Mouse (Mus musculus) hindbrain, postnatal 0 days (tissue): Measurements from ENCODE around the gene Dlg2. TPM values are rescaled to one million over a fixed set of nuclear protein-coding genes. Genes with fewer than 3 reads are reported as not detected.
"Not testable (repeated sequence)": the region's sequence is repeated elsewhere in the genome, so short reads cannot be mapped to it uniquely, and the experiment has no call there.

Source experiments
- ATAC-seq: fragments of 200-750 bp; cut with Nextera tagmentation; 2 replicates; pipeline ENCODE4 v1.8.0; 2017; ENCODE audit warnings: mild to moderate bottlenecking, moderate TSS enrichment, moderate library complexity
- DNase-seq: peaks from one replicate; pipeline ENCODE4 v3.0.0-alpha.2; 2015; ENCODE audit warnings: low spot score
- H3K27ac ChIP-seq: fragments of 300-500 bp; sonication (generic); 2 replicates; pipeline ENCODE4 v1.5.1; 2014; ENCODE audit warnings: mild to moderate bottlenecking
- H3K27me3 ChIP-seq: fragments of 300-500 bp; sonication (generic); 2 replicates; pipeline ENCODE4 v1.6.1; 2014; ENCODE audit warnings: low read length, mixed read lengths; ENCODE audit not compliant: insufficient read depth
- H3K36me3 ChIP-seq: fragments of 300-500 bp; sonication (generic); 2 replicates; pipeline ENCODE4 v1.6.1; 2014; ENCODE audit warnings: low read length, mixed read lengths; ENCODE audit not compliant: insufficient read depth
- H3K4me1 ChIP-seq: fragments of 300-500 bp; sonication (generic); 2 replicates; pipeline ENCODE4 v1.6.1; 2014; ENCODE audit warnings: antibody characterized with exemption, low read length, mixed read lengths; ENCODE audit not compliant: insufficient read depth
- H3K4me2 ChIP-seq: fragments of 300-500 bp; sonication (generic); 2 replicates; pipeline ENCODE4 v1.6.1; 2014; ENCODE audit warnings: low read depth, mild to moderate bottlenecking, low read length, moderate library complexity, mixed read lengths
- H3K4me3 ChIP-seq: fragments of 300-500 bp; sonication (generic); 2 replicates; pipeline ENCODE4 v1.5.1; 2014; ENCODE audit warnings: low read length
- H3K9ac ChIP-seq: fragments of 300-500 bp; sonication (generic); replicated peaks from 2 replicates; pipeline ENCODE4 v1.6.1; 2014; ENCODE audit warnings: mild to moderate bottlenecking, low read length, moderate library complexity, mixed read lengths
- H3K9me3 ChIP-seq: fragments of 300-500 bp; sonication (generic); 2 replicates; pipeline ENCODE4 v1.6.1; 2016; ENCODE audit warnings: low read length, mixed read lengths
- CTCF ChIP-seq: IDR thresholded peaks from 2 replicates; pipeline ENCODE4 v1.5.1; 2016; ENCODE audit warnings: antibody characterized with exemption, control low read depth, low read depth
- WGBS: fragments of 180-500 bp; shearing (Covaris S2); extraction: QIAGEN DNeasy Blood & Tissue Kit; methylation state at CpG from one replicate; pipeline ENCODE4 v1.1.7; 2014; 5-methylcytosine and 5-hydroxymethylcytosine counted together
- polyA plus RNA-seq: library from polyadenylated mRNA; unstranded; fragments of >200 nt; fragmentation: Nextera tagmentation; extraction: Ambion mirVana; gene quantifications from 2 replicates; pipeline ENCODE4 v1.2.1, GENCODE M21; 2015
- total RNA-seq: library from RNA; depleted of rRNA; stranded (reverse); fragments of >200 nt; gene quantifications from 2 replicates; pipeline ENCODE4 v1.2.3, GENCODE M21; 2014

Dlg2 gene
- total and polyA plus RNA-seq, 2 experiments from 2014 or later, result 20.4 to 113 TPM

- DNase-seq (peak; percentile 15), ATAC-seq (no peak)
- Histone ChIP-seq H3K27me3 (no peaks in the 10 kb centered on the region), H3K27ac (no peak overlapping the region), H3K9ac (no peak overlapping the region), H3K36me3 (no peaks in the 10 kb centered on the region), H3K4me3 (no peak overlapping the region), H3K4me1 (no peaks in the 10 kb centered on the region), H3K4me2 (no peak overlapping the region), H3K9me3 (no peaks in the 10 kb centered on the region)
- WGBS, result 47% methylated on average over 1 of the region's 1 CpGs
- no peak for TF ChIP-seq CTCF
Measured at GRCm38 (mm10) chr7:90791522-90791921, 315.1 kb downstream of the Dlg2 start.

GRCm38 (mm10) chr7:90825640-90826039 lies 349.2 kb downstream of the Dlg2 start:
- 90% methylated on average over 3 of the region's 3 CpGs for WGBS
- no peak for TF ChIP-seq CTCF
- DNase-seq (no peak), ATAC-seq (no peak)
- H3K27ac ChIP-seq, result no peak overlapping the region
- H3K4me1 ChIP-seq, result no peaks in the 10 kb centered on the region
- no peak overlapping the region for H3K9ac ChIP-seq
- no peak overlapping the region for H3K4me3 ChIP-seq
- H3K9me3 ChIP-seq, result no peaks in the 10 kb centered on the region
- H3K36me3 ChIP-seq, result no peaks in the 10 kb centered on the region
- H3K4me2 ChIP-seq, result no peak overlapping the region
- H3K27me3 ChIP-seq, result no peaks in the 10 kb centered on the region

GRCm38 (mm10) chr7:90841276-90841675 lies 364.8 kb downstream of the Dlg2 start:
- Histone ChIP-seq H3K9me3 (no peaks in the 10 kb centered on the region), H3K9ac (no peak overlapping the region), H3K4me3 (no peak overlapping the region), H3K27ac (no peak overlapping the region), H3K4me1 (no peaks in the 10 kb centered on the region), H3K36me3 (no peaks in the 10 kb centered on the region), H3K4me2 (no peak overlapping the region), H3K27me3 (no peaks in the 10 kb centered on the region)
- 62% methylated on average over 4 of the region's 4 CpGs for WGBS
- no peak for TF ChIP-seq CTCF
- peak; percentile 20 for DNase-seq
- no peak for ATAC-seq

GRCm38 (mm10) chr7:90843345-90844293 lies 367.1 kb downstream of the Dlg2 start:
- H3K4me1 ChIP-seq, result no peaks in the 10 kb centered on the region
- peak; percentile 38; the same call in 1 of the 2 replicates for TF ChIP-seq CTCF
- WGBS, result 46% methylated on average over 5 of the region's 5 CpGs
- peak; percentile 85 for ATAC-seq
- no peak overlapping the region for H3K4me3 ChIP-seq
- H3K27ac ChIP-seq, result no peak overlapping the region
- DNase-seq, result peak; percentile 84
- no peaks in the 10 kb centered on the region for H3K9me3 ChIP-seq
- no peaks in the 10 kb centered on the region for H3K27me3 ChIP-seq
- no peaks in the 10 kb centered on the region for H3K36me3 ChIP-seq
- no peak overlapping the region for H3K9ac ChIP-seq
- no peak overlapping the region for H3K4me2 ChIP-seq

- not testable (repeated sequence) for ATAC-seq, H3K4me1 ChIP-seq, H3K4me2 ChIP-seq, DNase-seq, H3K9ac ChIP-seq, H3K27me3 ChIP-seq, H3K9me3 ChIP-seq, H3K4me3 ChIP-seq, H3K27ac ChIP-seq, H3K36me3 ChIP-seq
- 49% methylated on average over 4 of the region's 4 CpGs for WGBS
Measured at GRCm38 (mm10) chr7:90876796-90877195, 400.3 kb downstream of the Dlg2 start.

GRCm38 (mm10) chr7:90882740-90883139 lies 406.3 kb downstream of the Dlg2 start:
- no peak overlapping the region for H3K9ac ChIP-seq
- H3K9me3 ChIP-seq, result no peaks in the 10 kb centered on the region
- WGBS, result 61% methylated on average over 3 of the region's 3 CpGs
- H3K27ac ChIP-seq, result no peak overlapping the region
- no peaks in the 10 kb centered on the region; the same call in none of the 2 replicates for H3K4me1 ChIP-seq
- H3K4me3 ChIP-seq, result no peak overlapping the region
- H3K27me3 ChIP-seq, result no peaks in the 10 kb centered on the region
- H3K36me3 ChIP-seq, result no peaks in the 10 kb centered on the region
- no peak overlapping the region for H3K4me2 ChIP-seq
- ATAC-seq (no peak), DNase-seq (no peak)
- no peak for TF ChIP-seq CTCF

GRCm38 (mm10) chr7:90886396-90887006 lies 410.0 kb downstream of the Dlg2 start:
- Histone ChIP-seq H3K4me3 (peak overlapping the region; percentile 46), H3K36me3 (no peaks in the 10 kb centered on the region), H3K9ac (peak overlapping the region; percentile 58; the same call in 1 of the 2 replicates), H3K27ac (no peak overlapping the region; the same call in 1 of the 2 replicates), H3K4me1 (no peaks in the 10 kb centered on the region; the same call in none of the 2 replicates), H3K27me3 (no peaks in the 10 kb centered on the region), H3K9me3 (no peaks in the 10 kb centered on the region), H3K4me2 (peak overlapping the region; percentile 65)
- peak; percentile 55; the same call in 1 of the 2 replicates for ATAC-seq
- under 1% methylated on average over 13 of the region's 13 CpGs for WGBS
- TF ChIP-seq CTCF, result no peak
- peak; percentile 21 for DNase-seq
